Mouse (Mus musculus) testis, adult 2 months (tissue): ENCODE data around the gene Chic2. TPM values are rescaled to one million over a fixed set of nuclear protein-coding genes. Genes with fewer than 3 reads are reported as not detected.

Experiments
- H3K27ac ChIP-seq: fragments of 200-500 bp; 2 replicates; pipeline ENCODE4 v1.5.1; 2012; ENCODE audit warnings: low read depth, low read length; ENCODE audit not compliant: control insufficient read depth, insufficient read depth
- H3K27me3 ChIP-seq: fragments of 200-500 bp; 2 replicates; pipeline ENCODE4 v1.6.1; 2012; ENCODE audit warnings: mild to moderate bottlenecking, low read length, moderate library complexity; ENCODE audit not compliant: control insufficient read depth, insufficient read depth
- H3K36me3 ChIP-seq: fragments of 200-500 bp; 2 replicates; pipeline ENCODE4 v1.6.1; 2012; ENCODE audit warnings: mild to moderate bottlenecking, low read length; ENCODE audit not compliant: control insufficient read depth, insufficient read depth
- H3K4me1 ChIP-seq: fragments of 200-500 bp; 2 replicates; pipeline ENCODE4 v1.6.1; 2012; ENCODE audit warnings: low read length; ENCODE audit not compliant: control insufficient read depth, insufficient read depth
- H3K4me3 ChIP-seq: fragments of 200-500 bp; 2 replicates; pipeline ENCODE4 v1.5.1; 2012; ENCODE audit warnings: low read depth, mild to moderate bottlenecking, low read length, moderate library complexity, mixed read lengths; ENCODE audit not compliant: control insufficient read depth
- CTCF ChIP-seq: fragments of 200-500 bp; IDR thresholded peaks from 2 replicates; pipeline ENCODE4 v1.5.1; 2012; ENCODE audit warnings: low read depth, mild to moderate bottlenecking, inconsistent platforms, low read length, moderate library complexity; ENCODE audit not compliant: control insufficient read depth, insufficient read depth, insufficient replicate concordance
- POLR2A ChIP-seq: fragments of 200-500 bp; IDR thresholded peaks from 2 replicates; pipeline ENCODE4 v1.6.1; 2012; ENCODE audit warnings: low read depth, mild to moderate bottlenecking, inconsistent platforms, low read length, moderate library complexity; ENCODE audit not compliant: control insufficient read depth
- polyA plus RNA-seq: library from polyadenylated mRNA; depleted of rRNA; stranded (reverse); fragments of >200 nt; gene quantifications from 2 replicates; pipeline ENCODE4 v1.2.3, GENCODE M21; 2012

The Chic2 gene
- polyA plus RNA-seq, 1 experiment, result 35.5 TPM

GRCm38 (mm10) chr5:75073684-75074083 is 29.1 kb upstream of the Chic2 start:
- H3K4me3 ChIP-seq, result no peak overlapping the region
- H3K36me3 ChIP-seq, result no peaks in the 10 kb centered on the region
- peaks cover 5% of the 10 kb centered on the region for H3K27me3 ChIP-seq
- peaks cover 11% of the 10 kb centered on the region for H3K4me1 ChIP-seq
- TF ChIP-seq POLR2A, result no peak
- TF ChIP-seq CTCF, result no peak
- H3K27ac ChIP-seq, result no peak overlapping the region

GRCm38 (mm10) chr5:75073167-75073566 is 28.6 kb upstream of the Chic2 start:
- no peaks in the 10 kb centered on the region for H3K36me3 ChIP-seq
- H3K27ac ChIP-seq, result no peak overlapping the region
- peaks cover 5% of the 10 kb centered on the region for H3K27me3 ChIP-seq
- H3K4me3 ChIP-seq, result no peak overlapping the region
- peaks cover 11% of the 10 kb centered on the region for H3K4me1 ChIP-seq
- no peak for TF ChIP-seq POLR2A
- TF ChIP-seq CTCF, result no peak

- Histone ChIP-seq H3K27ac (no peak overlapping the region), H3K27me3 (peaks cover 5% of the 10 kb centered on the region), H3K4me3 (no peak overlapping the region), H3K36me3 (no peaks in the 10 kb centered on the region), H3K4me1 (peaks cover 12% of the 10 kb centered on the region)
- TF ChIP-seq POLR2A (no peak), CTCF (no peak)
Measured at GRCm38 (mm10) chr5:75072532-75072931, 28.0 kb upstream of the Chic2 start.

GRCm38 (mm10) chr5:75071951-75072350 is 27.4 kb upstream of the Chic2 start:
- no peak overlapping the region for H3K27ac ChIP-seq
- no peak for TF ChIP-seq POLR2A
- TF ChIP-seq CTCF, result no peak
- no peak overlapping the region for H3K4me3 ChIP-seq
- peaks cover 13% of the 10 kb centered on the region for H3K4me1 ChIP-seq
- H3K36me3 ChIP-seq, result no peaks in the 10 kb centered on the region
- H3K27me3 ChIP-seq, result peaks cover 5% of the 10 kb centered on the region

GRCm38 (mm10) chr5:75070656-75071375 is 26.2 kb upstream of the Chic2 start:
- peaks cover 9% of the 10 kb centered on the region for H3K4me1 ChIP-seq
- H3K4me3 ChIP-seq, result no peak overlapping the region
- TF ChIP-seq POLR2A (no peak), CTCF (no peak)
- H3K36me3 ChIP-seq, result no peaks in the 10 kb centered on the region
- H3K27ac ChIP-seq, result no peak overlapping the region
- peaks cover 5% of the 10 kb centered on the region for H3K27me3 ChIP-seq

- no peak overlapping the region for H3K27ac ChIP-seq
- H3K36me3 ChIP-seq, result no peaks in the 10 kb centered on the region
- peaks cover 5% of the 10 kb centered on the region; the same call in 1 of the 2 replicates for H3K4me1 ChIP-seq
- peaks cover 2% of the 10 kb centered on the region for H3K27me3 ChIP-seq
- no peak overlapping the region for H3K4me3 ChIP-seq
- TF ChIP-seq CTCF, result no peak
- no peak for TF ChIP-seq POLR2A
Measured at GRCm38 (mm10) chr5:75070132-75070531, 25.6 kb upstream of the Chic2 start.

- peak overlapping the region; percentile 16 for H3K4me3 ChIP-seq
- no peak overlapping the region for H3K27ac ChIP-seq
- no peak for TF ChIP-seq POLR2A
- TF ChIP-seq CTCF, result no peak
- no peaks in the 10 kb centered on the region for H3K36me3 ChIP-seq
- H3K27me3 ChIP-seq, result no peaks in the 10 kb centered on the region; the same call in 1 of the 2 replicates
- peaks cover 5% of the 10 kb centered on the region; the same call in 1 of the 2 replicates for H3K4me1 ChIP-seq
Measured at GRCm38 (mm10) chr5:75067125-75067756, 22.7 kb upstream of the Chic2 start.
